Mouse (Mus musculus) c-Kit-positive CD71-negative TER-119-negative erythroid progenitor cells, embryonic 14.5 days (primary cell): ENCODE data around the gene Rpl39l.
"Not testable (repeated sequence)": the region's sequence is repeated elsewhere in the genome, so short reads cannot be mapped to it uniquely, and the experiment has no call there.

Source experiments
- DNase-seq: peaks from one replicate; pipeline ENCODE4 v3.0.0-alpha.2; 2013; ENCODE audit warnings: low read depth

The Rpl39l gene

DNA sequence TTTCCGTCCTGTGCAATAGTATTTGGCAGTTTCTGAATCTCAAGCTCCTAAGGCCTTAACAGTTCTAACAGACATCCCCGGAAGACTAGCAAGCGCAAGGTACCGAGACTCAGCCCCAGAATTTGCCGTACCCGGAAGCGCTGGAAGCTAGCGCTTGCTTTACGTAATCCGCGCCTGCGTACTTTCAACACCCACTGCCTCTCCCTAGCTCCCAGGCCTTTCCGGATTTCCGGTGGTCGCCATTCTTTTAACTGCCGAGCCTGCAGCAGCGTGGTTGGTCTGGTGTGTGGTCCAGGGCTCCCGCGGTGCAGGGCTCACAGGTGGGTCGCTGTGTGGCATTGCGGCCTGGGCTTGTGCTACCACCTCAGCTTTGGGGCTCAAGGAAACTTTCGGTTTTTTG lies at the start of gene Rpl39l:
Rpl39l (plus strand) TSS at position 222 of the 400 bp plus-strand sequence.
- DNase-seq: no peak

DNA sequence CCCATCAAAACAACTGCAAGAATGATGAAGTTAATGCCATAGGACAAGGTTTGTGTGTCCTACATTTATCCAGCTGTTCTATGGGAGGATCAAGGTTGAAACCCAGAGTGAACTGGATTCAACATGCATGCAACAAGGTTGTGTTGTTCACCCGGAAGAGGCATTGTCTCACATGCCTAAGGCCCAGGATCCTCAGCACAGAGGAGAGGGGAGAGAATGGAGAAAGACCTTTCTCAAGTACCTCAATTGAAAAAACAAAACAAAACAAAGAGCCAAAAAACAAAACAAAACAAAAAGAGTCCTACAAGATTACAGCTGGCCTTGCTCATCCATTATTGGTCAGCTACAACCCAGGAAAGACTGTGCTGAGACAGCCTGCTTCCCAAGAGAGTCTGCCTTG lies 42.4 kb upstream of the Rpl39l start:
- DNase-seq: no peak

DNA sequence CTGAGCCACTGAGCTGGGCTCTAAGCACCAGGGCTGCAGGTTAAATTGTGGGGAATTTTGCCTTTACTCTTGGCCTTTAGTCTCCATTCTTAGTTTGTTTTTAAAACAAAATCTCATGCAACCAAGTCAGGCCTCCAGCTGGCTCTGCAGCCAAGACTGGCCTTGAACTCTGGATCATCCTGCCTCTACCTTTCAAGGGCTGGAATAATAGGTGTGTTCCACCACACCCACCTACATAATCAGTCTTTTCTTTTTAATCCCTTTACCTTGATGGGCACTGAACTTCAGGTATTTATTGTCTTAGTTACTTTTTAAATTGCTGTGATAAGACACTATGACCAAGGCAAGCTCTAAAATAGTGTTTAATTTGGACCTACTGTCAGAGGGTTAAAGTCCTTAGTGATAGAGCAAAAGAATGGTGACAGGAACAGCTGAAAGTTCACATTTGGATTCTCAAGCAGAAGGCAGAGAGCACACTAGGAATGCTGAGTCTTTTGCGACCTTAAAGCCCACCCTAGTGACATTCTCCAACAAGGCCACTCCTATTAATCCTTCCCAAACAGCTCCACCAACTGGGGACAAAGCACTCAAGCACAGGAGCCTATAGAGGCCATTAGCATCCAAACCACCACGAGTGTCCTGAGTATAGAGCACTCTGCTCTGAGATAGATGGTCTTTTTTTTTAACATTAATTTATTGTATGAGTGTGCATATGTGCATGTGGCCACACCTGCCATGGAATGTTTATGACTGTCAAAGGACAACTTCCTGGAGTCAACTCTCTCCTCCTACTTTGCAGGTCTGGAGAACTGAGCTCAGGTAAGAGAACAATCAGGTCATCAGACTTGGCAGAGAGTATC lies 40.7 kb upstream of the Rpl39l start:
- DNase-seq: no peak

DNA sequence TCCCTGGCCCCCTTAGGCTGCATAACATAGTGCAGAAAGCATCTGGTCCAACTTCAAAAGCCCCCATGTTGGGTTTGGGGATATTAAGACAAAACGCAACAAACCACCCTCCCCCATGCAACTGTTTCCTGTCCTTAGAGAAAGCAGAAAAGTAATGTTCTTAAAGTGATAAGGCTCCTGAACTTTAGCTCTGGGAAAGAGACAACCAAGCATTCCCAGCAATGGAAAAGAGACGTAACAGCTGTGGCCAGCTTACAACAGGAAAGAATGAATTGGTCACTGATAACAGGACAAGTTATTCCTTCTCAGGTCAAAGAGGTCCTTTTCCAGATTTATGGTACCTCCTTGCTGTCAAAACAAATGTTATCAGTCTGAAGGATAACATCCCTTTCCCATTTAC lies 26.9 kb upstream of the Rpl39l start:
- no peak for DNase-seq

DNA sequence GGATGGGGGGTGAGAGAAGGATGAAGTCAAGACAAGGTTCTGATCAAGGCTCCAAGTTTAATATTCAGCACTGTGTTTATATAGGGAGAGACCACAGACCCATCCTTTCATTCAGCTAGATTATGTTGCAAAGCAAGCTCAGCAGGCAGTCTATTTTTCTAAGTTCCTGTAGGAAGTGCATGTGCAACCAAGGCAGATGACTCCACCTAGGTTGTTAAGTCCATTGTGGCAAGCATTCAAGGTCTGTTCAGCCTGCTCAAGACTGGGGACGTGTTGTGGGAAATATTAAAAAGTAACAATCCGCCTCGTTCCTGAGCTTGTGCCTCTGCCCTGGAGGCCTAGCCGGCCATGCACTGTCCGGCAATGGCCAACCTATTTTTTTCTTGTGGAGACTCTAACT lies 22.6 kb upstream of the Rpl39l start:
- DNase-seq: no peak

DNA sequence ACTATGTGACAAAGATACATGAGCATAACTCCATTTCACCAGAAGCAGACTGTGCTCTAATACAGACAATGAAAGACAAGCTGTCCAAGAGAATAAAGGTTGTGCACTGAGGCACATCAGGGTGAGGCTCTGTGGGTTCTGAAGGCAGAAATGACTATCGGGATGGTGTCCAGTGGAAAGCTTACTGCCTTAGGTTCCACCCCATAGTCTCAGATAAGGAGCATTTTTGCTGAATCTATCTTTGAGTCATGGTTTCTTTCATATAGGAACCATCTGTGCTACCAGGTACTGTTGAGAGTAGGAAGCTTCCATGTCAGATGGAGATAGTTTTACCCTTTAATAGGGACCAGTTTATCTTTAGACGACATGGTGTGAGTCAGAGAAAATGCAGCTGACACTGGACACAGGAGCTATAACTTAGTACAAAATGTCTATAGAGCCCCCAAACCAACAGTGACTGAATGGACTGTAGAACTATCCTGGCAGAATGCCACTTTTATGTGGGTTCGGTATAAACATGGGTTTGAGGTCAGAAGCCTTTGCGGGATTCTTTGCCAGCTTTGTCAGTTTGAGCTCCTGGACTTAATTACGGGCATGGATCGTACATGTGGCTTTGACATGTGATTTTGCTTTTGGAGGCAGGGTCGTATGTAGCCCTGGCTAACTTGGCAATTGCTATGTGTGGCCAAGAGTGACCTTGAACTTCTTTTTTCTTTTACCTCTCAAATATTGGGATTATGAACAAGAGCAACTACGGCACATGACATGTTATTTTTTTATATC lies 712 bp upstream of the Rpl39l start:
- DNase-seq: no peak

DNA sequence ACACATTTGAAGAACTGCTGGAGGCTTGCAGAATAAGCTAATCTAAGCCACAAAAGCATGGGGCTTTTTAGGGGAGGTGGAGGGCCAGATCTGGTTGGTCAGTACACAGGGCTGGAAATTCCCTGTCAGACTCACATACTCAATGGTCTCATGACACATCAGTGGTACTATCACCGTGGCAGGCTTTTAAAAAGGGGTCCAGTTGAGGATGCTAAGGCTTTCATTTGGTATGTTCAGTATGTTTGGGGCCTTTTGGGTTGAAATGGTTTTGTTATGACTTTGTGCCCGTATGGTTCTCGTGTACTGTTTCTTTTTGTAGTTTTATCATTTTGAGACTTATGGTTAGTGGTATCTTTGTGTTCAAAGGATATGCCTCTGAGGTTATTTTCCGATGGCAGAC lies 1.2 kb downstream of the Rpl39l start:
- DNase-seq: no peak

DNA sequence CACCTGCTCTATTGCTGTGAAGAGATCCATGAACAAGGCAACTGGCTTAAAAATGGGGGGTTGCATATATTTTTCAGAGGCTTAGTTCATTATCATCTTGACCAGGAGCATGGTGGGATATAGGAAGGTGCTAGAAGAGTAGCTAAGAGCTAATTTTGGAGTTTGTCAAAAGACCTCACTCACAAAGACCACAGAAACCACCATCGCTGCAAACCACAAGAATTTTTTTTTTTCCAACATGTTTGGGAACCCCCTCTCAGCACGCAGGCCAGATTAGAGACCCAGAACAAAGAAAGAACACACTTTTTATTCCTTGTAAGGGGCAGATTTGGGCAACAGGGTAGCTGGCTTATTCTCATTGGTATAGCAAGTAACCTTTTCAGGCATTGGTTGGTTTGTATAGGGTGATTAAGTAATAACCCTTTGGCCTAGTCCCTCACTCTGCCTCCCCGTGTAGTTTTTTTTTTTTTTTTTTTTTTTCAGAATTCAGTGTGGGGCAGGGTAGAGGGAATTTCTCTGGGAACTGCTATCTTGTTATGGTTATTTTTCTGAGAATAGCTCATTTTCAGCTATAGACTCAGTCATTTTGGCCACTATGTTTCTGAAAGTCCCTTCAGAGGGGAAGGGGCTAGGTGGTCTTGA lies 2.3 kb downstream of the Rpl39l start:
- DNase-seq: no peak

DNA sequence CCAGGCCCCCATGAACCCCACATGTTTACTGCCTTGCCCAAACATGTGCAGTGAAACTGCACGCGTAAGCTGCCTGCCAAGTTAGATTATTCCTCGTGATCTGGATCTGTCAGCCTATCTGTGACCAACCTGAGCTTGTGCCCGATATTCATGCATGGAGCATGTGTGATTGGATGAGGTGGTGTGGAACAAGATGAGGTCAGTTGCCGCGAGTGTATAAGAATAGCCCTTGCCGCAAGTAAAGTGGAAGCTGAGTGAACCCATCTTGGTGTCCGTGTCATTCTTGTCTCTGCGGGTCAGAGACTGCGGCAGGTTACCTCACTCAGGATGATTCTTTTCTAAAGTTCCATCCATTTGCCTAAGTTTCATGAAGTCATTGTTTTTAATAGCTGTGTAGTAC lies 17.4 kb downstream of the Rpl39l start:
- DNase-seq: not testable (repeated sequence)

DNA sequence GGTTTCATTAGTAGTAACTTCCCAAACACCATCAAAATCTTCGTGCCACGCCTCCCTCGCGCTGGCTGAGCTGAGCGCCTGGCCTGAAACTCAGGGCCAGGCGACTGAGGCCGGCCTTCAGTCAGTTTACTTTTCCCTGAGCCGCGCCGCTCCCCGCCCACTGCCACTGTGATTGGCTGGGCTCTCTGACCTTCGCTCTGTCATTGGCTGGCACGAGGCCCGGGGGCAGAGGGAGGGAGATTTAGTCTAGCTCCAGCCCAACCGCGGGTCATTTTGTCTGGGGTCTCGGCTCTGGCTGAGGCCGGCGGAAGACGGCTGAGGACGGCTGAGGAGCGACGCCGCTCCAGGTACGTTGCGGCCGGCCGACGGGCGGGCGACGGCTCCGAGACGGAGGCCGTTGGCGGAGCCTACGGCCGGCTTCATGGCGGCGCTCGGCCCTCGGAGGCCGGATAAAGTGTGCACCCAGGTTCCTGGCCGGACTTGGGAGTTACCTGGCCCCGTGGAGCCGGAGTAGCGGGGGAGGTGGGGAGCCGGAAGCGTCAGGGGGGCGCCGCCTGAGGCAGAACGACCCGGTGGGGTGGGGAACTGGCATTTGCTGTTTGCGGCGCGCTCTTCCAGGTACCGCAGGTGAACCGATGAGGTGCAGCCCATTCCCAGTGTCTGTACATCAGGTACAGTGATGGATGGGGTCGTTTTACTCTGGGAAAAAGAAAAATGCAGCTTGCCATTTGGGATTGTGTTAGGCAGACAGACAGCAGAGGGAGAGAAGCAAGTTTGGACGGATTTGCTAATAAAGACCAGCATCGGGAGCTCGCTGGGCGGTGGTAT lies 22.9 kb downstream of the Rpl39l start, which contains the start of gene Atf7ip2:
Atf7ip2 (plus strand) TSS at position 34 of the 828 bp plus-strand sequence.
- peak; percentile 53 for DNase-seq

DNA sequence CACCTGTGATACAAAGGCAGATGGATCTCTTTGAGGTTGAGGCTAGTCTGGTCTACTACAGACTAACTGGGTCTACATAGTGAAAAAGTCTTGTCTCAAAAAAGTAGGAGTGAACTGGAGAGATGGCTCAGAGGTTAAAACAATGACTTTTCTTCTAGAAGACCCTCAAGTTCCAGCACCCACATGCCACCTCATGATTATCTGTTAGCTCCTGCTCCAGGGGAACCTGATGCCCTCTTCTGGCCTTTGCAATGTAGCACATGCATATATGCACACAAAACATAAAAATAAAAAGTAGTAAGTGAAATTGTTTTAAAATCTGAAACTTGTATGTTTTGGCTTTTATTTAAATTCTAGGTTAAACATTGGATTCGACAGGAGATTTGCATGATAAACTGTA lies 38.8 kb downstream of the Rpl39l start:
- DNase-seq: no peak

DNA sequence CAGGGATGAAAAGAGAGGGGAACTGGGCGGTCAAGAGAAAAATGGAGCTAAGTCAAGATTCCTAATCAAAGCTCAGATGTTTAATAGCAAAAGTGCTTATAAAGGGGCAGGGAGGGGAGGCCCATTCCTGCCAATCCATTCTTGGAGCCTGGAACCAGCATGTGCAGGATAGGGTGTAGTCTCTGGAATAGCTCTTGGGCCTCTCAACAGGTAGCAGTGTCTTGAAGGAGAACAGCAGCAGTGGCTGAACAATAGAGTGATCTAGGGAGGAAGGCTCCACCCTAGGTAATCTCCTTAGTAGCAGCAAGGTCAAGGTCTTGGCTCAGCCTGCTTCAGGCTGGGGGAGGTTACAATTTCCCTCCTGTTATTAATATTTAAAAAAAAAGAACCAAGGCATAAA lies 46.3 kb downstream of the Rpl39l start:
- DNase-seq: not testable (repeated sequence)

DNA sequence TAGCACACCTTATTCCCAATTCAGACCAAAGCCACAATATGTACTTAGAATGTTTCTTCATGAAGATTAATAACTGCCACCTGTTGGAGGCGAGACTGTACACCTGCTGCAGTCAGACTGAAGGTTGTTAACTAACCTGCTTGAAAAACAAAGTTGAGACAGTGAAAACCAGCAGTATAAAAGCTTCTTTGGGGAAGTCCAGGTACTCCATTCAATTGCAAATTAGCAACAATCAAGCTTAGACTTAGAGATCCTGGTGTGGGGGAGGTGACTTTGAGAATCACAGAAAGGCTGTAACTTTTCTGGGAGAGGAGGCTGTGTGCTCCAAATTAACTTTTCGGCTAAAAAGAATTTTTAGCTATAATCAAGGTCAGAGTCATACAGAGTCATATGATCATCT lies 47.0 kb downstream of the Rpl39l start:
- not testable (repeated sequence) for DNase-seq
